Mouse (Mus musculus) midbrain, embryonic 12.5 days (tissue): ENCODE results near the gene Oas1h. TPM values are rescaled to one million over a fixed set of nuclear protein-coding genes. Genes with fewer than 3 reads are reported as not detected.
"Not testable (repeated sequence)": the region's sequence is repeated elsewhere in the genome, so short reads cannot be mapped to it uniquely, and the experiment has no call there.

Experiments
- ATAC-seq: fragments of 200-750 bp; cut with Nextera tagmentation; 2 replicates; pipeline ENCODE4 v1.8.0; 2017; ENCODE audit warnings: low read depth, moderate TSS enrichment, moderate library complexity; ENCODE audit not compliant: low FRiP score
- H3K27ac ChIP-seq: fragments of 300-500 bp; sonication (generic); replicated peaks from 2 replicates; pipeline ENCODE4 v1.5.1; 2016; ENCODE audit warnings: mild to moderate bottlenecking
- H3K27me3 ChIP-seq: fragments of 300-500 bp; sonication (generic); 2 replicates; pipeline ENCODE4 v1.6.1; 2016; ENCODE audit warnings: mild to moderate bottlenecking
- H3K36me3 ChIP-seq: fragments of 300-500 bp; sonication (generic); 2 replicates; pipeline ENCODE4 v1.6.1; 2016
- H3K4me1 ChIP-seq: fragments of 300-500 bp; sonication (generic); 2 replicates; pipeline ENCODE4 v1.6.1; 2016
- H3K4me2 ChIP-seq: fragments of 300-500 bp; sonication (generic); replicated peaks from 2 replicates; pipeline ENCODE4 v1.6.1; 2016; ENCODE audit warnings: mild to moderate bottlenecking, moderate library complexity
- H3K4me3 ChIP-seq: fragments of 300-500 bp; sonication (generic); 2 replicates; pipeline ENCODE4 v1.5.1; 2016; ENCODE audit warnings: mild to moderate bottlenecking
- H3K9ac ChIP-seq: fragments of 300-500 bp; sonication (generic); replicated peaks from 2 replicates; pipeline ENCODE4 v1.6.1; 2016; ENCODE audit warnings: mild to moderate bottlenecking, moderate library complexity
- H3K9me3 ChIP-seq: fragments of 300-500 bp; sonication (generic); 2 replicates; pipeline ENCODE4 v1.6.1; 2016; ENCODE audit warnings: mild to moderate bottlenecking
- WGBS: fragments of 180-500 bp; shearing (Covaris S2); methylation state at CpG from one replicate; pipeline ENCODE4 v1.1.7; 2016; 5-methylcytosine and 5-hydroxymethylcytosine counted together
- microRNA-seq: library from miRNA; unstranded; fragments of <30 nt; microRNA quantifications from one replicate; pipeline ENCODE4, GENCODE M21; 2017
- polyA plus RNA-seq: library from polyadenylated mRNA; unstranded; fragments of >200 nt; fragmentation: Nextera tagmentation; extraction: Ambion mirVana; gene quantifications from 2 replicates; pipeline ENCODE4 v1.2.1, GENCODE M21; 2016

Oas1h gene
- polyA plus RNA-seq, 1 experiment from 2014 or later, result not detected

- WGBS, result 33% methylated on average over 9 of the region's 12 CpGs
- not testable (repeated sequence) for H3K36me3 ChIP-seq, H3K9me3 ChIP-seq, H3K4me1 ChIP-seq, H3K27ac ChIP-seq, H3K27me3 ChIP-seq, ATAC-seq, H3K4me3 ChIP-seq, H3K4me2 ChIP-seq, H3K9ac ChIP-seq
Observed at GRCm38 (mm10) chr5:120906791-120907733, 45.8 kb downstream of the Oas1h start, which contains the start of gene Oas1a. Oas1a (minus strand) TSS chr5:120907521.

- Histone ChIP-seq H3K27me3 (no peaks in the 10 kb centered on the region), H3K36me3 (no peaks in the 10 kb centered on the region), H3K4me2 (no peak overlapping the region), H3K27ac (no peak overlapping the region), H3K4me1 (no peaks in the 10 kb centered on the region), H3K9me3 (no peaks in the 10 kb centered on the region), H3K9ac (no peak overlapping the region), H3K4me3 (no peak overlapping the region)
- WGBS, result 57% methylated on average over 7 of the region's 7 CpGs
- ATAC-seq, result no peak
Observed at GRCm38 (mm10) chr5:120908196-120908920, 47.1 kb downstream of the Oas1h start.

- WGBS, result 51% methylated on average over 8 of the region's 8 CpGs
- H3K9ac ChIP-seq, H3K4me1 ChIP-seq, H3K4me2 ChIP-seq, H3K9me3 ChIP-seq, H3K4me3 ChIP-seq, H3K36me3 ChIP-seq, ATAC-seq, H3K27me3 ChIP-seq, H3K27ac ChIP-seq: not testable (repeated sequence)
Observed at GRCm38 (mm10) chr5:120914204-120914603, 53.0 kb downstream of the Oas1h start, which contains the start of gene Oas1d. Oas1d (plus strand) TSS chr5:120914536.

- not testable (repeated sequence) for H3K4me3 ChIP-seq, ATAC-seq, H3K9ac ChIP-seq, H3K36me3 ChIP-seq, H3K4me1 ChIP-seq, H3K27ac ChIP-seq, H3K9me3 ChIP-seq, H3K4me2 ChIP-seq, H3K27me3 ChIP-seq
- WGBS, result 75% methylated on average over 2 of the region's 2 CpGs
Observed at GRCm38 (mm10) chr5:120919156-120919935, 58.1 kb downstream of the Oas1h start.

- H3K4me1 ChIP-seq, result no peaks in the 10 kb centered on the region
- no peak for ATAC-seq
- H3K4me3 ChIP-seq, result no peak overlapping the region
- 83% methylated on average over 3 of the region's 3 CpGs for WGBS
- H3K9ac ChIP-seq, result no peak overlapping the region
- H3K9me3 ChIP-seq, result no peaks in the 10 kb centered on the region
- no peak overlapping the region for H3K27ac ChIP-seq
- no peaks in the 10 kb centered on the region for H3K36me3 ChIP-seq
- H3K4me2 ChIP-seq, result no peak overlapping the region
- no peaks in the 10 kb centered on the region for H3K27me3 ChIP-seq
Observed at GRCm38 (mm10) chr5:120920296-120920695, 59.1 kb downstream of the Oas1h start.

Small RNA genes lying within 50 kb of the gene (microRNA-seq; reads per million reads assigned to microRNA genes)
- not detected for gene Gm22907

Other genes with a start within 250 kb of the Oas1h start
- gene Rita1, start 248.8 kb upstream of the Oas1h start, polyA plus RNA-seq, result 15.5 and 16.0 TPM in 2 replicates
- 51.8 and 53.0 TPM in 2 replicates for gene Ddx54, start 248.7 kb upstream of the Oas1h start, polyA plus RNA-seq
- gene Cfap73, start 227.2 kb upstream of the Oas1h start, polyA plus RNA-seq, result not detected in 2 replicates
- not detected in 2 replicates for gene Rasal1, start 212.6 kb upstream of the Oas1h start, polyA plus RNA-seq
- 17.1 and 18.4 TPM in 2 replicates for gene Dtx1, start 149.5 kb upstream of the Oas1h start, polyA plus RNA-seq
- 0.21 and 0.34 TPM in 2 replicates for gene Oas2, start 111.6 kb upstream of the Oas1h start, polyA plus RNA-seq
- gene Oas3, start 83.8 kb upstream of the Oas1h start, polyA plus RNA-seq, result 0.17 and 0.18 TPM in 2 replicates
- not detected in 2 replicates for gene Oas1e, start 65.9 kb upstream of the Oas1h start, polyA plus RNA-seq
- gene Oas1c, start 48.9 kb upstream of the Oas1h start, polyA plus RNA-seq, result 0.16 and 0.27 TPM in 2 replicates
- gene Oas1f, start 14.1 kb upstream of the Oas1h start, polyA plus RNA-seq, result not detected in 2 replicates
- 0.22 and 0.43 TPM in 2 replicates for gene Oas1g, start 26.2 kb downstream of the Oas1h start, polyA plus RNA-seq
- gene Oas1a, start 46.1 kb downstream of the Oas1h start, polyA plus RNA-seq, result 0.85 and 1.0 TPM in 2 replicates
- gene Oas1d, start 53.1 kb downstream of the Oas1h start, polyA plus RNA-seq, result not detected in 2 replicates
- gene Rph3a, start 148.7 kb downstream of the Oas1h start, polyA plus RNA-seq, result 3.2 and 3.3 TPM in 2 replicates